13 mouse cellular contexts compared by ENCODE assay signal in genomic region chr1:181420080-181420536, GRCm38 (mm10).
DNase-seq lines count a peak whose midpoint lies in the region; ATAC-seq and TF ChIP-seq lines count a peak whose summit lies in the region.
"Had no signal": no experiment of that assay in that cellular context is flagged by ENCODE, and none has a peak within 500 bp of the region (broad histone marks: within the 10 kb centered on the region; RNA-seq: fewer than 3 reads in every experiment).

No protein-coding gene starts in this region.

- H3K4me2 ChIP-seq in hindbrain, postnatal 0 days (ENCODE audit: low read depth, low read length), result peak overlapping the region; percentile 27; the same call in 1 of the 2 replicates
- H3K4me2 ChIP-seq: limb, embryonic 15.5 days had no signal

- WGBS in hindbrain, postnatal 0 days, result 16% methylated on average over 11 of the region's 11 CpGs
- 33% methylated on average over 11 of the region's 11 CpGs for WGBS in hindbrain, embryonic 10.5 days

- TF ChIP-seq CTCF in hindbrain, postnatal 0 days (IDR thresholded peaks at IDR 0.05; ENCODE audit: low read depth), result no peak

- peak; percentile 67 for ATAC-seq in hindbrain, postnatal 0 days

- DNase-seq in embryo, embryonic 10.5 days (ENCODE audit: low spot score), result peak; percentile 7
- no peak for DNase-seq in embryo, embryonic 9.5 days (ENCODE audit: extremely low spot score)
- DNase-seq in hindbrain, postnatal 0 days (ENCODE audit: low spot score), result peak; percentile 55
- DNase-seq in hindbrain, embryonic 10.5 days (ENCODE audit: low spot score), result no peak
- peak; percentile 14 for DNase-seq in lung, postnatal 25 days (ENCODE audit: low spot score)
- no peak for DNase-seq in lung, postnatal 4 days
- DNase-seq in lung, postnatal 36 days, result peak; percentile 28
- DNase-seq in cerebellum, postnatal 4 days (ENCODE audit: low spot score in 2 of 2), result no peak
- DNase-seq: cerebellum, postnatal 25 days; kidney, adult 11 months; kidney, postnatal 36 days; retina, postnatal 1 day had no signal

- no peaks in the 10 kb centered on the region for H3K36me3 ChIP-seq in hindbrain, postnatal 0 days (ENCODE audit: insufficient read depth, low read length)
- H3K36me3 ChIP-seq in hindbrain, embryonic 10.5 days, result no peaks in the 10 kb centered on the region
- H3K36me3 ChIP-seq: limb, embryonic 15.5 days had no signal

- 0 out of 2 replicates have a peak, but pooled peaks cover 7% of the 10 kb centered on the region for H3K4me1 ChIP-seq in hindbrain, postnatal 0 days (ENCODE audit: insufficient read depth, low read length)
- H3K4me1 ChIP-seq in hindbrain, embryonic 10.5 days (replicated peaks), result peaks cover 16% of the 10 kb centered on the region

- no peak overlapping the region for H3K27ac ChIP-seq in hindbrain, postnatal 0 days
- no peak overlapping the region for H3K27ac ChIP-seq in hindbrain, embryonic 10.5 days
- H3K27ac ChIP-seq: limb, embryonic 15.5 days had no signal

- H3K27me3 ChIP-seq in hindbrain, postnatal 0 days (ENCODE audit: insufficient read depth, low read length), result no peaks in the 10 kb centered on the region
- peaks cover 23% of the 10 kb centered on the region; the same call in 1 of the 2 replicates for H3K27me3 ChIP-seq in hindbrain, embryonic 10.5 days (ENCODE audit: insufficient read depth, poor library complexity, severe bottlenecking)
- H3K27me3 ChIP-seq: limb, embryonic 15.5 days had no signal

- H3K9me3 ChIP-seq in hindbrain, postnatal 0 days (ENCODE audit: low read length), result no peaks in the 10 kb centered on the region
- no peaks in the 10 kb centered on the region for H3K9me3 ChIP-seq in hindbrain, embryonic 10.5 days
- H3K9me3 ChIP-seq: limb, embryonic 15.5 days had no signal

- H3K9ac ChIP-seq in hindbrain, postnatal 0 days (replicated peaks; ENCODE audit: low read length), result no peak overlapping the region
- H3K9ac ChIP-seq: limb, embryonic 15.5 days had no signal

- H3K4me3 ChIP-seq in hindbrain, postnatal 0 days (ENCODE audit: low read length), result no peak overlapping the region
- no peak overlapping the region for H3K4me3 ChIP-seq in hindbrain, embryonic 10.5 days
- H3K4me3 ChIP-seq: limb, embryonic 15.5 days had no signal

Comparison
In these comparisons a context has a peak if more than half of its experiments do, and no peak if none do; other contexts are left out.
1. DNase-seq: peak in embryo, embryonic 10.5 days (single experiment), hindbrain, postnatal 0 days (single experiment), lung, postnatal 25 days (single experiment) and lung, postnatal 36 days (single experiment); none in embryo, embryonic 9.5 days (single experiment), hindbrain, embryonic 10.5 days (single experiment), lung, postnatal 4 days (0 of 2) and cerebellum, postnatal 4 days (0 of 2).